Mouse (Mus musculus): ENCODE results near the gene Hoxb6. TPM values are rescaled to one million over a fixed set of nuclear protein-coding genes. Genes with fewer than 3 reads are reported as not detected.

The Hoxb6 gene
- polyA plus RNA-seq, 1 experiment from 2014 or later: 49.1 TPM

GRCm38 (mm10) chr11:96317608-96318367 is 25.5 kb downstream of the Hoxb6 start, which contains the start of gene Hoxb4:
TSS of gene Hoxb4 (plus strand) at chr11:96318267.
- 6% methylated on average over 28 of the region's 28 CpGs for WGBS
- peaks cover 86% of the 10 kb centered on the region for H3K4me1 ChIP-seq
- H3K27me3 ChIP-seq: no peaks in the 10 kb centered on the region

GRCm38 (mm10) chr11:96318368-96319070 is 26.2 kb downstream of the Hoxb6 start:
- Histone ChIP-seq H3K4me1 (peaks cover 86% of the 10 kb centered on the region), H3K27me3 (no peaks in the 10 kb centered on the region)
- 0% methylated on average over 41 of the region's 45 CpGs for WGBS

More at GRCm38 (mm10) chr11:96317608-96318367, 25.5 kb downstream of the Hoxb6 start, which contains the start of gene Hoxb4:
- Histone ChIP-seq H3K36me3 (peaks cover 4% of the 10 kb centered on the region; the same call in 1 of the 2 replicates), H3K4me2 (peak within 1 kb of the TSS; percentile 90), H3K9ac (peak within 1 kb of the TSS; percentile 72), H3K4me3 (replicated peaks) (peak within 1 kb of the TSS; percentile 80), H3K27ac (peak within 1 kb of the TSS; percentile 100), H3K9me3 (replicated peaks) (no peaks in the 10 kb centered on the region)
- ATAC-seq (replicated peaks; ENCODE audit: low FRiP score): no peak

GRCm38 (mm10) chr11:96319071-96319902 is 27.0 kb downstream of the Hoxb6 start:
- peaks cover 86% of the 10 kb centered on the region for H3K4me1 ChIP-seq
- H3K9me3 ChIP-seq (replicated peaks): no peaks in the 10 kb centered on the region
- WGBS: under 1% methylated on average over 34 of the region's 34 CpGs
- peak overlapping the region; percentile 80 for H3K4me3 ChIP-seq (replicated peaks)
- peaks cover 4% of the 10 kb centered on the region; the same call in 1 of the 2 replicates for H3K36me3 ChIP-seq
- peak overlapping the region; percentile 100 for H3K27ac ChIP-seq
- H3K27me3 ChIP-seq: no peaks in the 10 kb centered on the region
- peak overlapping the region; percentile 90 for H3K4me2 ChIP-seq
- peak; percentile 87 for ATAC-seq (replicated peaks; ENCODE audit: low FRiP score)
- H3K9ac ChIP-seq: peak overlapping the region; percentile 72

More at GRCm38 (mm10) chr11:96318368-96319070, 26.2 kb downstream of the Hoxb6 start:
- Histone ChIP-seq H3K9me3 (replicated peaks) (no peaks in the 10 kb centered on the region), H3K9ac (peak overlapping the region; percentile 72), H3K36me3 (peaks cover 4% of the 10 kb centered on the region; the same call in 1 of the 2 replicates), H3K4me3 (replicated peaks) (peak overlapping the region; percentile 80), H3K4me2 (peak overlapping the region; percentile 90), H3K27ac (peak overlapping the region; percentile 100)
- ATAC-seq (replicated peaks; ENCODE audit: low FRiP score): peak; percentile 77

DNA sequence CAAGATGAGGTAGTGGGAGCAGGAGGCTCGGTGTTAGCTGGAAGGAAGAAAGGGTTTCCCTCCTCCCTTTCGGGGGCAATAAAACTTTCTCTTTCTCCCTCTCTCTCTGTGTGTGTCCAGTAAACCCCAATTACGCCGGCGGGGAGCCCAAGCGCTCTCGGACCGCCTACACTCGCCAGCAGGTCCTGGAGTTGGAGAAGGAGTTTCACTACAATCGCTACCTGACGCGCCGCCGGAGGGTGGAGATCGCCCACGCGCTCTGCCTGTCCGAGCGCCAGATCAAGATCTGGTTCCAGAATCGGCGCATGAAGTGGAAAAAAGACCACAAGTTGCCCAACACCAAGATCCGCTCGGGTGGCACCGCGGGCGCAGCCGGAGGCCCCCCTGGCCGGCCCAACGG is 27.6 kb downstream of the Hoxb6 start:
- peak overlapping the region; percentile 100 for H3K27ac ChIP-seq
- H3K27me3 ChIP-seq: no peaks in the 10 kb centered on the region
- H3K4me1 ChIP-seq: peaks cover 86% of the 10 kb centered on the region
- peak overlapping the region; percentile 90 for H3K4me2 ChIP-seq
- under 1% methylated on average over 29 of the region's 29 CpGs for WGBS
- H3K9me3 ChIP-seq (replicated peaks): no peaks in the 10 kb centered on the region
- H3K4me3 ChIP-seq (replicated peaks): peak overlapping the region; percentile 80
- H3K36me3 ChIP-seq: peaks cover 4% of the 10 kb centered on the region; the same call in 1 of the 2 replicates
- peak overlapping the region; percentile 72 for H3K9ac ChIP-seq
- peak; percentile 3 for ATAC-seq (replicated peaks; ENCODE audit: low FRiP score)

DNA sequence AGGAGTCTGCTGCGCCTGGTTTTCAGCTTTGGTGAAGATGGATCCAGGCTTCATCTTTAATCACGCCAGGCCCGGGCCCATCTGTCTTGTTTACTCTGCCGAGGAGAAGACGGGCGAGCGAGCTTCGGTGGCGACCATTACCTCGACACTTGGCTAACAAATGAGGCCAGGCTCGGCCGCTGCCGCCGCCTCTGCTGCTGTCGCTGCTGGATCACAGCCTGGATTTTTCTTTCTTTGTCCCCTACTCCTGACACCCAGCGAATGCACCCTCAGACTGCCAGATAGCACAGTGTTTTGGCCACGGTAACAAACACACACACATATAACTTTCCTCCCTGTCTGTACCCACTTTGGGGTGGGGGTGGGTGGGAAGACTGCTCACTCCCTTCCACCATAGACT is 28.4 kb downstream of the Hoxb6 start:
- no peaks in the 10 kb centered on the region for H3K27me3 ChIP-seq
- WGBS: 6% methylated on average over 17 of the region's 17 CpGs

DNA sequence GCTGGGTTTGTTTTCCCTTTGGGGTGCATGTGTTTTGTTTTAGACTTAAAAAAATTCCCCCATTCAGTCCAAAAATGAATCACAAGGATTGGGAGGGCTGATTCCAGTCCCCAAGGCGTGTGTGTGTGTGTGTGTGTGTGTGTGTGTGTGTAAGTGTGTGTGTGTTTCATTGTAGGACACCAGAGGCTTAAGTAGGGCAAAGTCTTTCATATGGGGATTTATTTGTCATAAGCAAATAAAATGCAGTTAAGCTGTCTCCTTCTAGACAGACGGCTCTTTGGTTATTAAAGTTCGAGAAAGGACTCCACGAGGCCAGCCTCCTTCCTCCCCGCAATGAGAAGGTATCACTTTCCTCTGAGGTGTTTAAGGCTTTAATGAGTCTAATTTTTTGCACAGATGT is 29.6 kb downstream of the Hoxb6 start:
- H3K4me2 ChIP-seq: peak overlapping the region; percentile 90
- no peaks in the 10 kb centered on the region for H3K9me3 ChIP-seq (replicated peaks)
- peak overlapping the region; percentile 72 for H3K9ac ChIP-seq
- 16% methylated on average over 5 of the region's 5 CpGs for WGBS
- H3K4me1 ChIP-seq: peaks cover 87% of the 10 kb centered on the region
- ATAC-seq (replicated peaks; ENCODE audit: low FRiP score): no peak
- peaks cover 12% of the 10 kb centered on the region for H3K36me3 ChIP-seq
- H3K4me3 ChIP-seq (replicated peaks): peak overlapping the region; percentile 80
- no peaks in the 10 kb centered on the region for H3K27me3 ChIP-seq
- peak overlapping the region; percentile 100 for H3K27ac ChIP-seq

More for the DNA sequence above, 28.4 kb downstream of the Hoxb6 start:
- peak overlapping the region; percentile 90 for H3K4me2 ChIP-seq
- ATAC-seq (replicated peaks; ENCODE audit: low FRiP score): no peak
- peak overlapping the region; percentile 100 for H3K27ac ChIP-seq
- peaks cover 86% of the 10 kb centered on the region for H3K4me1 ChIP-seq
- no peaks in the 10 kb centered on the region for H3K9me3 ChIP-seq (replicated peaks)
- peak overlapping the region; percentile 72 for H3K9ac ChIP-seq
- H3K36me3 ChIP-seq: peaks cover 8% of the 10 kb centered on the region
- peak overlapping the region; percentile 80 for H3K4me3 ChIP-seq (replicated peaks)

DNA sequence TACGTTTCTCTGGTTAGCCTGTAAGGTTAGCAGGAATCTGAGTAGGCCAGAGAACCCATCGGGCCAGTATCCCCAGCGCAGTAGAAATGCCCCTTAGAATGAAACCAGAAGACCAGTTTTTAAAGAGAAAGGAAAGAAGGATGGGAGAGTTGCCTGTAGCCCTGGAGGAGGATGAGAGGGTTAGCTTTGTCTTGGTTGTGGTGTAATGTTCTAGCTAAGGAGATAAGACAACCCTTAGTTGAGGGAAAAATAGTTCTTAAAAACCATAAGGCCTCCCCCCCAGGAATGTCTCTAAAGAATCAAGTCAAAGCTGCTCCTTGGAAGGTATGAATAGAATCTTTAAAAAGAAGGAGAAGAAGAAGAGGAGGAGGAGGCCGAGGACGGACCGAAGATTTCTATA is 30.5 kb downstream of the Hoxb6 start:
- Histone ChIP-seq H3K36me3 (peaks cover 15% of the 10 kb centered on the region), H3K4me2 (peak overlapping the region; percentile 90), H3K9ac (peak overlapping the region; percentile 72), H3K9me3 (replicated peaks) (no peaks in the 10 kb centered on the region), H3K27me3 (no peaks in the 10 kb centered on the region), H3K27ac (peak overlapping the region; percentile 100), H3K4me1 (peaks cover 89% of the 10 kb centered on the region), H3K4me3 (replicated peaks) (peak overlapping the region; percentile 80)
- ATAC-seq (replicated peaks; ENCODE audit: low FRiP score): no peak
- 20% methylated on average over 6 of the region's 6 CpGs for WGBS

DNA sequence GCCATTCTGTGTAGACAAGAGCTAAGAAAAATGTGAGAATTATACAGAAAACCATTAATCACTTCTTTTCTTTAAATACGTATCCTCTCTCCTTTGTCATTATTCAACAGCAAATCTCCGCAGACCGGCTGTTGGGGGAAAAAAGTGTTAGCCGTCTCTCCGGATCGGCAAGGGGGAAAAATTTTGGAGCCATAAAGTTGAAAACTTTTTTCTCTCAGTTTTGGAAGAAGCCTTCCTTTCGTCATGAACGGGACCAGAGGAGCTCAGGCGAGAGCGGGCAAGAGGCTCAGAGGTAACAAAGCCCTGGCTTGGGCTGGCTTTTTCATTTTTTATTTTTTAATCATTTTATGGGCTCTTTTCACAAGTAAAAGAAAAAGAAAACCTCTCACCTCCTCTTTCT is 30.9 kb downstream of the Hoxb6 start, which contains the start of gene Hoxb3:
TSS of gene Hoxb3 (plus strand) at position 173 of the 400 bp plus-strand sequence.
- H3K27ac ChIP-seq: peak within 1 kb of the TSS; percentile 100
- H3K4me3 ChIP-seq (replicated peaks): peak within 1 kb of the TSS; percentile 80
- 18% methylated on average over 10 of the region's 10 CpGs for WGBS
- ATAC-seq (replicated peaks; ENCODE audit: low FRiP score): no peak
- peaks cover 15% of the 10 kb centered on the region for H3K36me3 ChIP-seq
- peak within 1 kb of the TSS; percentile 90 for H3K4me2 ChIP-seq
- no peaks in the 10 kb centered on the region for H3K9me3 ChIP-seq (replicated peaks)
- peaks cover 89% of the 10 kb centered on the region for H3K4me1 ChIP-seq
- H3K9ac ChIP-seq: peak within 1 kb of the TSS; percentile 72
- H3K27me3 ChIP-seq: no peaks in the 10 kb centered on the region

DNA sequence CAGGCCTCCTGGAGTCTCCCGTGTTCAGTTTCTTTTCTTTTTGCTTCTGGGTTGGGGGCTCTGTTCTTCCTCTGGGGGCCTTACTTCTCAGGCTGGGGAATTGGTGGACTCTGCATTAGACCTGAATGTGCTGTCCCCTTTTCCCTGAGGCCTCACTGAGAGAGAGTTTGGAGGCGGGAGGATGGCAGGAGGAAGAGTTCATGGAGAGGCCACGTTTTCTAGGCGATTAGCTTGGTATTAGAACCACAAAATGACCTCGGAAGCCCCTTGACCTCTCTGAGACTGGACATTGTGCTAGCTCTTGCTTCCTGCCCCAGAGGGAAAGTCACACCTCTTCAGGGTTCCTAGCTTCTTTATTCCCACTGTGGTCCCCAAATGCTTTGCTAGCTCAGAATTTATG is 31.8 kb downstream of the Hoxb6 start:
- WGBS: 10% methylated on average over 5 of the region's 5 CpGs
- peaks cover 95% of the 10 kb centered on the region for H3K4me1 ChIP-seq
- peaks cover 15% of the 10 kb centered on the region for H3K36me3 ChIP-seq
- peak overlapping the region; percentile 80 for H3K4me3 ChIP-seq (replicated peaks)
- peak overlapping the region; percentile 90 for H3K4me2 ChIP-seq
- no peaks in the 10 kb centered on the region for H3K9me3 ChIP-seq (replicated peaks)
- H3K27me3 ChIP-seq: no peaks in the 10 kb centered on the region
- ATAC-seq (replicated peaks; ENCODE audit: low FRiP score): no peak
- H3K27ac ChIP-seq: peak overlapping the region; percentile 100
- peak overlapping the region; percentile 72 for H3K9ac ChIP-seq

DNA sequence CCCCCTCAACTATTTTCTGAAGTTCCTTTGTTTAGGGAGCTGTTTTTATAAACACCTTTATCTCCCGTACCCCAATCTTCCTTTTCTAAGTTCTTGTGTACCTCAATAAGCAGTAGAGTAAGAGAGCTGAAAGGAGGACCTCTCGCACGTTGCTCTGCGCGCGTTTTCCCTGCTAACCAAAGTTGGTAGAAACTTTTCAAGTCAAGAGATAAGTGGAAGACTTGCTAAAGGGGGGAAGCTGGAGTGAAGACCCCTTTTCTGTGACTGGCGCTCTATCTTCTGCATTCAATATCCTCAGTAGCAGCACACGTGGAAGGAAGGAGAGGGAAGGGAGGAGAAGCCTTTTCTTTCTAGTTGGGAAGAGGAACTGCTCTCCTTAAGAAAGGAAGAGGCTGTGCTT is 32.7 kb downstream of the Hoxb6 start:
- Histone ChIP-seq H3K4me1 (peaks cover 98% of the 10 kb centered on the region), H3K27me3 (no peaks in the 10 kb centered on the region), H3K9me3 (replicated peaks) (no peaks in the 10 kb centered on the region), H3K4me2 (peak overlapping the region; percentile 90), H3K9ac (peak overlapping the region; percentile 55), H3K36me3 (peaks cover 17% of the 10 kb centered on the region), H3K4me3 (replicated peaks) (peak overlapping the region; percentile 80), H3K27ac (peak overlapping the region; percentile 100)
- no peak for ATAC-seq (replicated peaks; ENCODE audit: low FRiP score)
- 20% methylated on average over 8 of the region's 8 CpGs for WGBS

DNA sequence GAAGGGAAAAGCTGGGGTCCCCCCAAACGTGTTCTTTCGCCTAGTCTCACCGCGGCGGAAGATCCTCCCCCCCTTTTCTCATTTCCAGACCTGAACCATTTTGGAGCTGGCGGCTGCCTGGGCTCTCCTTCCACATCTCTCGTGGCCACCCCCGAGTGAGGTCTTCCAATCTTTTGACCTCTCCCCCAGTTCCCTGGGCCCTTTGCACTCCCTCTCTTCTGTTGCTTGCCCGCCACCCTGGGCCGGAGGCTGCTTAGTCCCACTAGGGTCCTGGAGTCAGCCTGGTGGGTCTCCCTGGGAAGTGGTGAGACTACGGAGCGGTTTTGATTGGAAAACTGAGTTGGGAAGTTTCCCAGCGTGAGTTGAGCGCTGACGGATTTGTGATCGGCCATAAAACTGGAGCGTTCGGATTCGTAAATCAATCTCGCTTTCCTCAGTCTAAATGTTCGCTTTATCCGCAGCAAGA is 33.5 kb downstream of the Hoxb6 start:
- H3K4me2 ChIP-seq: peak overlapping the region; percentile 90
- 14% methylated on average over 22 of the region's 22 CpGs for WGBS
- H3K27ac ChIP-seq: peak overlapping the region; percentile 100
- H3K9ac ChIP-seq: peak overlapping the region; percentile 55
- no peaks in the 10 kb centered on the region for H3K9me3 ChIP-seq (replicated peaks)
- H3K27me3 ChIP-seq: no peaks in the 10 kb centered on the region
- peak overlapping the region; percentile 80 for H3K4me3 ChIP-seq (replicated peaks)
- peaks cover 99% of the 10 kb centered on the region for H3K4me1 ChIP-seq
- peaks cover 22% of the 10 kb centered on the region for H3K36me3 ChIP-seq
- 0 out of 2 replicates have a peak, but pooled peaks have one; percentile 29 for ATAC-seq (replicated peaks; ENCODE audit: low FRiP score)

Measured in kidney, embryonic 15.5 days (tissue).